Mouse (Mus musculus): ENCODE data around the gene Ap4b1.

- TF ChIP-seq CTCF (IDR thresholded peaks at IDR 0.05; ENCODE audit: low read depth) = no peak
- TF ChIP-seq EP300 (IDR thresholded peaks at IDR 0.05; ENCODE audit: low read depth) = no peak
These were observed 41.5 kb downstream of the Ap4b1 start for GRCm38 (mm10) chr3:103850644-103851363.

Measured in liver, postnatal 0 days (tissue).